Mouse (Mus musculus): ENCODE measurements around the gene Grm4.

DNA sequence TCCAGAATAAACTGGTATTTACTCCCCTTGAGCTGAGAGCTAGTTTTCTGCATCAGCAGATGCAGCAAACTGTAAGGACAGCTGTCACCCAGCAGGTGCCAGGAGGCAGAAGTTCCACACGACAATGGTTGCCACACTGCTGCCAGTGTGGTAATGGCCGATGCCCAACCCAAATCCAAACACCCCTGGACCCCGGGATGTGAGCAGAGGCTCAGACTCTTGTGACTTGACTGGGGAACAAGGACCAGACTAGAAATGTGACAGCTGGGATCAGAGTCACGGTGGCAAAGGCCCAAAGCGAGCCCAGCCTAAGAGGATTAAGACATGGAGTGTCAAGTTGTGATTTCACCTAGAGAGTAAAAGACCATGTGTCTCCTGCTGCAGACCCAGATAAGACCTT is 112.7 kb downstream of the Grm4 start:
- TF ChIP-seq POLR2A (IDR thresholded peaks at IDR 0.05; ENCODE audit: extremely low read depth, insufficient read depth, low read length) = no peak
- TF ChIP-seq CTCF (IDR thresholded peaks at IDR 0.05; ENCODE audit: low read depth, low read length) = no peak

All from liver, adult 2 months (tissue).